9 mouse cellular contexts compared by ENCODE assay signal in genomic region chr14:30943860-30944674, GRCm38 (mm10). TPM values are rescaled to one million over a fixed set of nuclear protein-coding genes. Genes with fewer than 3 reads are reported as not detected.
DNase-seq lines count a peak whose midpoint lies in the region; ATAC-seq and TF ChIP-seq lines count a peak whose summit lies in the region.
"Had no signal": no experiment of that assay in that cellular context is flagged by ENCODE, and none has a peak within 500 bp of the region (broad histone marks: within the 10 kb centered on the region; RNA-seq: fewer than 3 reads in every experiment).

No protein-coding gene starts in this region.

- DNase-seq in forebrain, postnatal 0 days: peak; percentile 39
- peak; percentile 70 for DNase-seq in ZHBTc4 (ENCODE audit: low read depth, low spot score)
- peak; percentile 42 for DNase-seq in embryo, embryonic 9.5 days (ENCODE audit: extremely low spot score)
- peak; percentile 81 for DNase-seq in heart, postnatal 4 days
- DNase-seq in left cerebral cortex, postnatal 10 days (ENCODE audit: extremely low spot score in 1 of 2, low spot score in 2 of 2): peak; percentile 36 to 62
- peak; percentile 50 to 82 for DNase-seq in spleen, postnatal 4 days (ENCODE audit: low spot score in 2 of 2)

- H3K9ac ChIP-seq in forebrain, postnatal 0 days: no peak overlapping the region
- no peak overlapping the region for H3K9ac ChIP-seq in forebrain, embryonic 15.5 days (replicated peaks)

- H3K9me3 ChIP-seq in forebrain, postnatal 0 days (ENCODE audit: low read length): no peaks in the 10 kb centered on the region
- H3K9me3 ChIP-seq in forebrain, embryonic 15.5 days: no peaks in the 10 kb centered on the region
- peaks cover 5% of the 10 kb centered on the region for H3K9me3 ChIP-seq in megakaryocyte, embryonic 14.5 days

- no peak overlapping the region for H3K27ac ChIP-seq in forebrain, postnatal 0 days (ENCODE audit: low read depth, low read length)
- no peak overlapping the region for H3K27ac ChIP-seq in forebrain, embryonic 15.5 days (replicated peaks)

- no peak overlapping the region for H3K4me2 ChIP-seq in forebrain, postnatal 0 days (ENCODE audit: low read depth)
- H3K4me2 ChIP-seq in forebrain, embryonic 15.5 days (replicated peaks): no peak overlapping the region

- intact Hi-C loops in left cerebral cortex, postnatal 10 days (cut with DNase I): loop anchor here (5.0 kb wide), 1 partner anchor 77 kb away; no protein-coding TSS in a partner anchor

- no peaks in the 10 kb centered on the region for H3K4me1 ChIP-seq in forebrain, postnatal 0 days (ENCODE audit: insufficient read depth)
- H3K4me1 ChIP-seq in forebrain, embryonic 15.5 days: no peaks in the 10 kb centered on the region
- H3K4me1 ChIP-seq in megakaryocyte, embryonic 14.5 days: peaks cover 60% of the 10 kb centered on the region

- no peaks in the 10 kb centered on the region for H3K36me3 ChIP-seq in forebrain, postnatal 0 days (ENCODE audit: insufficient read depth)
- H3K36me3 ChIP-seq in forebrain, embryonic 15.5 days: no peaks in the 10 kb centered on the region
- no peaks in the 10 kb centered on the region for H3K36me3 ChIP-seq in megakaryocyte, embryonic 14.5 days (replicated peaks; ENCODE audit: low read length)

- no peak overlapping the region for H3K4me3 ChIP-seq in forebrain, postnatal 0 days (ENCODE audit: low read depth, low read length)
- H3K4me3 ChIP-seq in forebrain, embryonic 15.5 days: no peak overlapping the region
- H3K4me3 ChIP-seq in megakaryocyte, embryonic 14.5 days (replicated peaks): peak overlapping the region; percentile 44

- no peaks in the 10 kb centered on the region for H3K27me3 ChIP-seq in forebrain, postnatal 0 days (ENCODE audit: insufficient read depth, low read length)
- no peaks in the 10 kb centered on the region for H3K27me3 ChIP-seq in forebrain, embryonic 15.5 days
- peaks cover 33% of the 10 kb centered on the region for H3K27me3 ChIP-seq in megakaryocyte, embryonic 14.5 days (replicated peaks)

- TF ChIP-seq CTCF in forebrain, postnatal 0 days (IDR thresholded peaks at IDR 0.05; ENCODE audit: low read depth): peak; percentile 73

- 64% methylated on average over 11 of the region's 11 CpGs for WGBS in forebrain, postnatal 0 days
- whole genome bisulfite sequencing in forebrain, embryonic 15.5 days: 65% methylated on average over 11 of the region's 11 CpGs

- no peak for ATAC-seq in forebrain, postnatal 0 days
- no peak for ATAC-seq in forebrain, embryonic 15.5 days (replicated peaks)

RNA-seq across cellular contexts. Expression of gene Itih1, which starts 1.0 kb away (rescaled TPM):
- not detected in 2 replicates for total RNA-seq in forebrain, postnatal 0 days (2014; rRNA removed)
- polyA plus RNA-seq in forebrain, postnatal 0 days (2015; fragmentation: Nextera tagmentation; extraction: Ambion mirVana): not detected in 2 replicates
- 0.08 TPM in 1 of 2 replicates, not detected in the other for polyA plus RNA-seq in forebrain, embryonic 15.5 days (2015; fragmentation: Nextera tagmentation; extraction: Ambion mirVana)
- total RNA-seq in heart, postnatal 4 days (2021): not detected
- total RNA-seq in left cerebral cortex, postnatal 10 days (2021): not detected
- 0.20 TPM in 1 of 2 replicates, not detected in the other for polyA plus RNA-seq in megakaryocyte, embryonic 14.5 days (2012; ENCODE audit: insufficient read depth, low replicate concordance)
- polyA plus RNA-seq: neural tube, embryonic 14.5 days had no signal

RNA-seq across cellular contexts. Expression of gene Nek4, which starts 7.1 kb away (rescaled TPM):
- total RNA-seq in forebrain, postnatal 0 days (2014; rRNA removed): 14.9 and 16.6 TPM in 2 replicates
- polyA plus RNA-seq in forebrain, postnatal 0 days (2015; fragmentation: Nextera tagmentation; extraction: Ambion mirVana): 7.9 and 14.0 TPM in 2 replicates
- 16.7 and 17.3 TPM in 2 replicates for polyA plus RNA-seq in forebrain, embryonic 15.5 days (2015; fragmentation: Nextera tagmentation; extraction: Ambion mirVana)
- total RNA-seq in heart, postnatal 4 days (2021): 1 to 10 TPM; 3.6 to 4.6 TPM
- total RNA-seq in left cerebral cortex, postnatal 10 days (2021): 10 to 100 TPM; 12.8 to 14.4 TPM
- 1.4 and 3.3 TPM in 2 replicates for polyA plus RNA-seq in megakaryocyte, embryonic 14.5 days (2012; ENCODE audit: insufficient read depth, low replicate concordance)

RNA-seq across cellular contexts. Expression of gene Itih3, which starts 20.5 kb away (rescaled TPM):
- 4.1 and 5.9 TPM in 2 replicates for total RNA-seq in forebrain, postnatal 0 days (2014; rRNA removed)
- polyA plus RNA-seq in forebrain, postnatal 0 days (2015; fragmentation: Nextera tagmentation; extraction: Ambion mirVana): 2.1 and 4.8 TPM in 2 replicates
- 0.38 and 0.53 TPM in 2 replicates for polyA plus RNA-seq in forebrain, embryonic 15.5 days (2015; fragmentation: Nextera tagmentation; extraction: Ambion mirVana)
- total RNA-seq in heart, postnatal 4 days (2021): under 1 TPM; 0.55 to 0.74 TPM
- total RNA-seq in left cerebral cortex, postnatal 10 days (2021): 1 to 10 TPM; 6.3 to 7.6 TPM
- not detected in 2 replicates for polyA plus RNA-seq in megakaryocyte, embryonic 14.5 days (2012; ENCODE audit: insufficient read depth, low replicate concordance)

RNA-seq across cellular contexts. Expression of gene Glt8d1, which starts 57.1 kb away (rescaled TPM):
- total RNA-seq in forebrain, postnatal 0 days (2014; rRNA removed): 44.5 and 54.8 TPM in 2 replicates
- 38.7 and 39.8 TPM in 2 replicates for polyA plus RNA-seq in forebrain, postnatal 0 days (2015; fragmentation: Nextera tagmentation; extraction: Ambion mirVana)
- polyA plus RNA-seq in forebrain, embryonic 15.5 days (2015; fragmentation: Nextera tagmentation; extraction: Ambion mirVana): 50.5 and 53.3 TPM in 2 replicates
- total RNA-seq in heart, postnatal 4 days (2021): 10 to 100 TPM; 31.2 to 32.3 TPM
- 10 to 100 TPM; 33.9 to 37.1 TPM for total RNA-seq in left cerebral cortex, postnatal 10 days (2021)
- 6.5 and 7.5 TPM in 2 replicates for polyA plus RNA-seq in megakaryocyte, embryonic 14.5 days (2012; ENCODE audit: insufficient read depth, low replicate concordance)

RNA-seq across cellular contexts. Expression of gene Spcs1, which starts 57.4 kb away (rescaled TPM):
- total RNA-seq in forebrain, postnatal 0 days (2014; rRNA removed): 217 and 226 TPM in 2 replicates
- 425 and 543 TPM in 2 replicates for polyA plus RNA-seq in forebrain, postnatal 0 days (2015; fragmentation: Nextera tagmentation; extraction: Ambion mirVana)
- 284 and 296 TPM in 2 replicates for polyA plus RNA-seq in forebrain, embryonic 15.5 days (2015; fragmentation: Nextera tagmentation; extraction: Ambion mirVana)
- total RNA-seq in heart, postnatal 4 days (2021): 100 to 1,000 TPM; 176 to 181 TPM
- 100 to 1,000 TPM; 176 to 187 TPM for total RNA-seq in left cerebral cortex, postnatal 10 days (2021)
- polyA plus RNA-seq in megakaryocyte, embryonic 14.5 days (2012; ENCODE audit: insufficient read depth, low replicate concordance): 10.3 and 51.5 TPM in 2 replicates
